Mouse (Mus musculus): ENCODE results near the gene Gm21981.

GRCm38 (mm10) chr17:47736856-47737255, 42.6 kb upstream of the Gm21981 start, which contains the start of gene Tfeb:
- TF ChIP-seq CTCF (IDR thresholded peaks at IDR 0.05; ENCODE audit: low read depth) (peak; percentile 98), EP300 (IDR thresholded peaks at IDR 0.05; ENCODE audit: low read depth) (no peak)

All from liver, postnatal 0 days (tissue).